Mouse (Mus musculus) activated CD4-positive, CD25-positive, alpha-beta regulatory T cell, adult 4 months (primary cell): ENCODE data around the gene Abcc4. TPM values are rescaled to one million over a fixed set of nuclear protein-coding genes. Genes with fewer than 3 reads are reported as not detected.

Experiments used
- ATAC-seq: one replicate; pipeline ENCODE4 v1.8.0; 2017
- polyA plus RNA-seq, 2 experiments: library from polyadenylated mRNA; unstranded; fragments of 100-300 nt; shearing (Covaris generic); gene quantifications; one replicate each; pipeline ENCODE4 v1.2.1; 2017

Gene Abcc4
- polyA plus RNA-seq, 2 experiments from 2014 or later: 8.8 to 9.8 TPM

DNA sequence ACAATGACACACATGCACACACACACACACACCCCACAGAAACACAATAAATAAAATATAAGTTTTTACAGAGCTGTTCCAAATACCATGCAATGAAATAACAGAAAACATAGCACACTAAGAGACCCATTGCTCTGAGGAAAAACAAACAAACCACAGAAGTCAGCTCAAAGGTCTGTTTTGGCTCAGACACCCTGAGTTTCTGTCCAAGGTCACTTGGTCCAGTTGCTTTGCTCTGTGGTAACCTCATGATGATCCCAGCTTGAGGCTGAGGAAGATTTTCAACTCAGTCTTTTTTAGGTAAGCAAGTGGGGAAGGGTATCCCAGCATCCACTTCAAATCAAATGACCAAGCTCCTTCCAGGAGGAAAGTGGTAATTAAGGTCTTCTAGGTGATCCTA lies 4.9 kb upstream of the Abcc4 start:
- no peak for ATAC-seq

GRCm38 (mm10) chr14:118709736-118710135 lies 3.7 kb upstream of the Abcc4 start:
- no peak for ATAC-seq

DNA sequence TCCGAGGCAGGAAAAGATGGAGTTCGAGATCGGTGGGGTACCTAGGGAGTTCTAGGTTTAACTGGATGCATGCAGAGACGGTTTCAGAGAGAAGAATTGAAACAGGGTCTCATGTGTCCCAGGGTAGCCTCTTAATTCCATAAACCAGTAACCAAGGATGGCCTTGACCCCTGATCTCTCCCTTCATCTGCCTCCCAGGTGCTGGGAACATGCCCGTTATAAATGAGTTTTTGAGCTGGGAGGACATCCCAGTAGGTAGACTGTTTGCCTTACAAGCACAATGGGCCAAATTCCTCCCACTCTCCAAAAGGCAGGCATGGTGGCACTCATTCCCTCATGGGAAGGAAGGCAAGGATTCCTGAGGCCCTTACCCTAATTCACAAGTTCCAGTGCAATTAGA lies 2.1 kb upstream of the Abcc4 start:
- ATAC-seq: no peak

- no peak for ATAC-seq
Measured at GRCm38 (mm10) chr14:118706962-118707361, 943 bp upstream of the Abcc4 start.

GRCm38 (mm10) chr14:118705465-118705807 lies 583 bp downstream of the Abcc4 start:
- no peak for ATAC-seq

DNA sequence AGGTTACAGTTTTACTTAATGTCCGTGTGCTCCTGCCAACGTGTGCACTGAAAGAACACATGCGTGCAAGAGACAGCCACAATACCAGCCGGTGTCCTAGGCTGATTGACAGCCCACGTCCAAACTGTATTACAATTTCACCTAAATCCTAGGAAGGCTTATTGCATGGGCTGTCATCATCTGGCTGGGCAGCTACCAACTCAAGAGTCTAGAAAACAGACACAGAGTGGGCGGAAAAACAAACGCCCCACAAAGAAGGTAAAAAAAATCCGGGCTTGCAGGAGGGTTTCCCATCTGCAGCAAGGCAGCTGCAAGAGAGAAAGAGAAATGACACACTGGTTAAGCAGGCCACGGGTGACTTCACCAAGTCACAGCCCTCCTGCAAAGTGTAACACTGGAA lies 2.7 kb downstream of the Abcc4 start:
- no peak for ATAC-seq

- ATAC-seq: no peak
Measured at GRCm38 (mm10) chr14:118701991-118702608, 3.9 kb downstream of the Abcc4 start.

DNA sequence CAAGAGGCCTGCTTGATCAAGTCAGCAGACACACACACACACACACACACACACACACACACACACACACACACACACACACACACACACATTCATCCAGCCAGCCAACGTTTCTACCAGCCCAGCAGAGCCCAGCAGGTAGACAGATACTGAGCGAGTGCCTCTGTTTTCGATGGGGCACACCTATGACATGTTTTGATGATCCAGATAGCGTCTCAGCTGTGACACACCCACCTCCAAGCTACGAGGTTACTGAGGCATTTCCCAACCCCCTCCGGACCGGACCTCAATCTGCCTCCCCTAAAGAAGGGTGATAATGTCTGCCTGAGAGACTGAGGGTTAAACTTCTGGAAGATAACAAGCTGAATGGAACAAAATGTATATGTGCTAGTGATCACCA lies 5.4 kb downstream of the Abcc4 start:
- ATAC-seq: peak; percentile 51

GRCm38 (mm10) chr14:118699963-118700362 lies 6.1 kb downstream of the Abcc4 start:
- peak; percentile 96 for ATAC-seq

GRCm38 (mm10) chr14:118699508-118699907 lies 6.5 kb downstream of the Abcc4 start:
- ATAC-seq: no peak

DNA sequence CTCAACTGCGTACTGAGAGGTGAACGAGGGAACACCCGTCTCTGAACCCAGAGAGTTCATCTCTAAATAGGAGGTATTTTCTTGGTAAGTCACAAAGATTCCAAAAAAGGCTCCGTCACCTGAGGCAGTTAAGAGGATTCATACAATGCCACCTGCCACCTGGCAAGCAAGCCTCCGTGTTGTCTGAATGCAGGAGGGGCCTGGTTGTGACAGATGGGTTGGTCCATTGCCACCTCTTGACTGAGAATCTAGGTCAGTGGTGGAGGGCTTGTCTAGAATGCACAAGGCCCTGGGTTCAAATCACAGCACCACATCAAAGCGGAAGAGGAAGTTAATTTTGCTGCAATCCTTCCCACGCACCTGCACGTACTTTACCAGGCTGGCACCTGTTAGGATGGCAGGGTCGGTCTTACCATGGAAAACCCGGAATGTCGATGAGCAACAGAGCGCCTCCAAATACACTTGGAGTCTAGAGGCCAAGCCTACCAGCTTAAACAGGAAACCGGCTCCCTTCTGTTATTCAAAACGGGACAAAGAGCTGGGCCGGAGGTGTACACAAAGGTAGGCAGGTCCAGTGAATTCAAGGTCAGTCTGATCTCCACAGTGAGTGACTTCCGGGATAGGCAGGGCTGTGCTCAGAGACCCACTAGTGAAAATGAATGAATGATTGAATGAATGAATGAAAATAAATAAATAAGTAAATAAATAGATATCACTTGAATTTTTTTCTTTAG lies 9.3 kb downstream of the Abcc4 start:
- no peak for ATAC-seq

GRCm38 (mm10) chr14:118695866-118696265 lies 10.2 kb downstream of the Abcc4 start:
- no peak for ATAC-seq

DNA sequence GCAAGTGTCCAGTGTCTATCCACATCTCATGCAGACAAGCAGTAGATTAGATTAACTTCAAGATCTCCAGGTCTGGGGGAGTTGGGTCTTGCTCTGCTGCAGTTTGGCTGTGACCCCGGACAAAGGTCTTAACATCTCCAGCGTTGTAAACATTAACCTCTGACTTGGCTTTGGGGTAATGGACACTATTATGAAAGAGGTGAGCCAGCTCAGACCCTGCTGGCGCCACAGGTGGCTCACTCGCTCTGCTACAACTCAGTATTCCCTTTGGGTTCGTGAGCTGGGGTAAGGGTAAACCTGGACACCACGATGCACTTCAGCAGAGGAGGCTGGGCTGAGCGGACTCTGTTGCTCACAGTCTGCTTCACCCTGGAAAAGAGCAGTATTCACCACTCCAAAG lies 11.7 kb downstream of the Abcc4 start:
- no peak for ATAC-seq

GRCm38 (mm10) chr14:118691910-118692309 lies 14.1 kb downstream of the Abcc4 start:
- peak; percentile 80 for ATAC-seq

DNA sequence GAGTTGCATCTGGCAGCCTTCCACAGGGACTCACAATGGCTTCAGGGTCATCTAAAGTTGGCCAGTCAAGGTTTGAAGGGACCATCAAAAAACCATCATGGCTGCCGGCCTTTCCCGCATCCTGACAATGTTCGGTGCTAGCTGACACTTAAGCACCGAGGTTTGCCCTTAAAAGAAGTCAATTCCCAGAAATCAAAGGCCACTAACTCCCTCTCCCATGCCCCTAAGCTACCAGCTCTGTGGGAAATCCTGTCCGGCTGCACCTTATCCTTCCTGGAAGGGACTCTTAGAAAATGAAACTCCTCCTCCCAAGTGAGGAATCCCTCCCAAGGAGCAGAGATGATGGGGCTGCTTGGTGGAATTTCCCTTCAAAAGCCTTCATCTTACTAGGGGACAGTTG lies 14.6 kb downstream of the Abcc4 start:
- no peak for ATAC-seq

DNA sequence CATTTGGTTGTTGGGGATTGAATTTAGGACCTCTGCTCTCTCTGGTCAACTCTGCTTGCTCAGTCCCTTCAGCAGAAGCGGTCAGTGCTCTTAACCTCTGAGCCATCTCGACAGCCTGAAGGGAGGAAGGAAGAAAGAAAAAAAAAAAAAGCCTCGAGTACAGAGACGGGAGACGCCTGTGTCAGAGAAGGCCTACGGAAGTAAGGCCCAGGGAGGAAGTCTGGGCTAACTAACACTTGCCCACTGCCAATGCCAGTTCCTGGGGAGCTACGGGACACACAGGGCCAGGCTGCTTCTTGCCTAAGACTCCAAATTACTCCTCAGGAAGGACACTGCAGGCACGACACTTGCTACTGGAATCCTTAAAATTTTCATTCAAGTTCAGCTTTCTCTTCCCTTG lies 15.1 kb downstream of the Abcc4 start:
- peak; percentile 28 for ATAC-seq

GRCm38 (mm10) chr14:118690336-118690735 lies 15.7 kb downstream of the Abcc4 start:
- no peak for ATAC-seq

DNA sequence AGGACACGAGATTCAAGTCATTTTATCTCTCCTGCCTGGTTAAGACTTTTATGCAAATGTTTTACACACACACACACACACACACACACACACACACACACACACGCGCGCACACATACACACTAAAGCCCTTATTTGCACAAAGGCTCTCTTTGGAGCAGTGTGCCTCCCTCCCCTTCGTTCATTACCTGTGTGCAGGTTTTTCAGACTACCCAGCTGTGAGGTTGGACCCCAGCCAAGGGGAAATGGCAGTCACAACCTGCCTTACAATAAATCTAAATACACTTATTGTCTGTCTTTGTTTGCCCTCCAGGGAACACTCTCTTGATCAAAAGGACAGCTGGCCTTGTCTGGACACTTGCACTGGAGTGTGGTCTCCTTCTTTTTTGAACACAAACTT lies 17.4 kb downstream of the Abcc4 start:
- ATAC-seq: no peak

GRCm38 (mm10) chr14:118686861-118687260 lies 19.2 kb downstream of the Abcc4 start:
- ATAC-seq: no peak

DNA sequence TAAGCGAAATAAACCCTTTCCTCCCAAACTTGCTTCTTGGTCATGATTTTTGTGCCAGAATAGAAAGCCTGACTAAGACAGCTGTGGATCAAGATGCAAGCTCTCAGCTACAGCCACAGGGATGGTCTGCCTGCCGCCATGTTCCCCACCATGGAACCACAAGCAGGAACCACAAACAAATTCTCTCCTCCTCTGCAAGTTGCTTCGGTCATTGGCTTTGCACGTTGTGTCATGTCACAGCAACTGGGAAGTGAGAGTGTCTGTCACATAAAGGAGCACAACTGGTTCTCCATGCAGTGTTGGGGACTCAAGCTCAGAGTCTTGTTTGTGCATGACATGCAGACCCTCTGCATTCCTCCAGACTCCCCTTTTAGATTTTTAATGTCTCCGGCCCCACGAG lies 20.4 kb downstream of the Abcc4 start:
- ATAC-seq: no peak

GRCm38 (mm10) chr14:118682339-118683034 lies 23.5 kb downstream of the Abcc4 start:
- peak; percentile 98 for ATAC-seq

- ATAC-seq: no peak
Measured at GRCm38 (mm10) chr14:118681087-118681486, 24.9 kb downstream of the Abcc4 start.

DNA sequence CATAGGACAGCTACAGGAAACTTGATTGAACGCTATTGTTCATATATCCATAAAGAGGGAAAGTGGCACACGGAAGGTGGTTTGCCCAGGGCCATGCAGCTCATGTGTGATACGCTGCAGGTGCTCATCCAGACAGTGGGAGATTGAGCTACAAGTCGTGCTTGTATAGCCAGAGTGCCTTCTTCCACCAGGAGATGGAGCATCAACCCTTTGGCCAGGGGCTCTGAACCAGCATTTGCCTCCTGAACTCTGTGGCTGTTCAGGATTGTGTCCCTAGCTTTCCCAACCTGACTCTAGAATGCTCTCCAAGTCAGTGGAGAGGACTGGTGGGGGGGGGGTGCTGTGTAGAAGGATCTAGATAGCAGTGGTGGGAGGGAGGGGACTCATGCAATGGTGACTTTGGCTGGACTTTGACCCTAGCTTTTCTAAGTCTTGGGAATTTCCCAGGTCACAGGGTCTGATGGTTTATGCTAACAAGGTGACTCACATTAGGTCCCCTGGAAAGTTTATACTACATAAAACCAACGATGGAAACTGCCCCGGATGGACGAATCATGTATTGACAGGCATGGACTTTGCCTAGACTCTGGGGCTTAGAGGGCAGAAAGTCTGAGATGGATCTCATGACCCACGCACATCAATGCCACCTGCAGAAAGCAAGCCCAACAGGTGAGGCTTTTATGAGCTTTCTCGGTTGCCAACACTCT lies 27.6 kb downstream of the Abcc4 start:
- no peak for ATAC-seq
